ENCODE assay signal across 9 mouse cellular contexts in genomic region chr3:79841475-79841874, GRCm38 (mm10). TPM values are rescaled to one million over a fixed set of nuclear protein-coding genes. Genes with fewer than 3 reads are reported as not detected.
A peak's percentile ranks its signal among the peaks of the same experiment; 100 is the strongest.
DNase-seq lines count a peak whose midpoint lies in the region; ATAC-seq and TF ChIP-seq lines count a peak whose summit lies in the region.
"Had no signal": no experiment of that assay in that cellular context is flagged by ENCODE, and none has a peak within 500 bp of the region (broad histone marks: within the 10 kb centered on the region; RNA-seq: fewer than 3 reads in every experiment).

No protein-coding gene starts in this region.

- intact Hi-C loops in heart, postnatal 25 days (cut with DNase I), result no loop called here
- intact Hi-C loops in left cerebral cortex, postnatal 14 days (cut with DNase I), result no loop called here

- no peaks in the 10 kb centered on the region for H3K27me3 ChIP-seq in heart, embryonic 13.5 days (replicated peaks)
- no peaks in the 10 kb centered on the region for H3K27me3 ChIP-seq in G1E (ENCODE audit: insufficient read depth, low read length)
- no peaks in the 10 kb centered on the region for H3K27me3 ChIP-seq in hindbrain, embryonic 11.5 days (ENCODE audit: control insufficient read depth, insufficient read depth, low read length)
- H3K27me3 ChIP-seq in midbrain, embryonic 10.5 days (ENCODE audit: low read depth, poor library complexity, severe bottlenecking), result peaks cover 17% of the 10 kb centered on the region

- ATAC-seq in heart, embryonic 13.5 days (ENCODE audit: extremely low read depth, insufficient number of reproducible peaks, low FRiP score, low TSS enrichment), result no peak
- no peak for ATAC-seq in G1E (ENCODE audit: extremely low read depth, insufficient number of reproducible peaks, low FRiP score, poor library complexity, severe bottlenecking)
- peak; percentile 22; the same call in 1 of the 2 replicates for ATAC-seq in hindbrain, embryonic 11.5 days (ENCODE audit: low FRiP score)

- H3K4me3 ChIP-seq in heart, embryonic 13.5 days, result peak overlapping the region; percentile 61
- peak overlapping the region; percentile 78 for H3K4me3 ChIP-seq in G1E (ENCODE audit: low read depth, low read length)
- H3K4me3 ChIP-seq in hindbrain, embryonic 11.5 days (ENCODE audit: low read depth, low read length), result no peak overlapping the region
- H3K4me3 ChIP-seq in midbrain, embryonic 10.5 days, result peak overlapping the region; percentile 53; the same call in 1 of the 2 replicates

- H3K9me3 ChIP-seq in heart, embryonic 13.5 days, result no peaks in the 10 kb centered on the region
- no peaks in the 10 kb centered on the region for H3K9me3 ChIP-seq in G1E (replicated peaks)
- no peaks in the 10 kb centered on the region for H3K9me3 ChIP-seq in hindbrain, embryonic 11.5 days (ENCODE audit: control insufficient read depth, low read length)
- no peaks in the 10 kb centered on the region for H3K9me3 ChIP-seq in midbrain, embryonic 10.5 days (replicated peaks)

- peaks cover 7% of the 10 kb centered on the region for H3K4me1 ChIP-seq in heart, embryonic 13.5 days
- peaks cover 47% of the 10 kb centered on the region for H3K4me1 ChIP-seq in G1E (ENCODE audit: insufficient read depth, low read depth, low read length)
- H3K4me1 ChIP-seq in hindbrain, embryonic 11.5 days (replicated peaks; ENCODE audit: control insufficient read depth, insufficient read depth, low read length), result no peaks in the 10 kb centered on the region
- 0 out of 2 replicates have a peak, but pooled peaks cover 6% of the 10 kb centered on the region for H3K4me1 ChIP-seq in midbrain, embryonic 10.5 days

- no peak for TF ChIP-seq CTCF in G1E (IDR thresholded peaks at IDR 0.05; ENCODE audit: low read depth, low read length)

- H3K27ac ChIP-seq in heart, embryonic 13.5 days (replicated peaks), result no peak overlapping the region
- H3K27ac ChIP-seq in hindbrain, embryonic 11.5 days (ENCODE audit: low read depth, low read length), result no peak overlapping the region
- no peak overlapping the region for H3K27ac ChIP-seq in midbrain, embryonic 10.5 days (replicated peaks)

- H3K4me2 ChIP-seq in heart, embryonic 13.5 days, result peak overlapping the region; percentile 70
- no peak overlapping the region; the same call in 1 of the 2 replicates for H3K4me2 ChIP-seq in hindbrain, embryonic 11.5 days (replicated peaks; ENCODE audit: low read depth, low read length)

- H3K9ac ChIP-seq in heart, embryonic 13.5 days, result peak overlapping the region; percentile 84; the same call in 1 of the 2 replicates
- no peak overlapping the region for H3K9ac ChIP-seq in hindbrain, embryonic 11.5 days (ENCODE audit: low read depth, low read length)

- H3K36me3 ChIP-seq in heart, embryonic 13.5 days, result peaks cover 20% of the 10 kb centered on the region
- peaks cover 25% of the 10 kb centered on the region for H3K36me3 ChIP-seq in G1E (replicated peaks)
- no peaks in the 10 kb centered on the region for H3K36me3 ChIP-seq in hindbrain, embryonic 11.5 days (ENCODE audit: control insufficient read depth, insufficient read depth, low read length)
- no peaks in the 10 kb centered on the region for H3K36me3 ChIP-seq in midbrain, embryonic 10.5 days

- 63% methylated on average over 6 of the region's 6 CpGs for WGBS in heart, embryonic 13.5 days
- 83% methylated on average over 6 of the region's 6 CpGs for WGBS in hindbrain, embryonic 11.5 days
- whole genome bisulfite sequencing in midbrain, embryonic 10.5 days, result 87% methylated on average over 6 of the region's 6 CpGs

- DNase-seq in heart, postnatal 25 days (ENCODE audit: low spot score), result no peak
- no peak for DNase-seq in G1E (ENCODE audit: low spot score)
- DNase-seq in hindbrain, embryonic 11.5 days (ENCODE audit: low spot score), result no peak
- DNase-seq in midbrain, embryonic 10.5 days (ENCODE audit: low spot score), result no peak
- no peak for DNase-seq in embryo, embryonic 10.5 days (ENCODE audit: low spot score)
- DNase-seq in embryo, embryonic 10 days (ENCODE audit: low spot score), result no peak
- DNase-seq in left cerebral cortex, postnatal 14 days (ENCODE audit: low spot score in 2 of 2), result no peak
- DNase-seq: cerebellum, adult 11 months had no signal

RNA-seq across cellular contexts. Expression of gene Tmem144, which starts 11.1 kb away (rescaled TPM):
- 9.3 and 12.1 TPM in 2 replicates for polyA plus RNA-seq in heart, embryonic 13.5 days (2015; fragmentation: Nextera tagmentation; extraction: Ambion mirVana)
- total RNA-seq in heart, postnatal 25 days (2021), result 1 to 10 TPM; 8.1 to 9.1 TPM
- total RNA-seq in G1E (2014; fragmentation: Nextera tagmentation), result 10.5 and 12.6 TPM in 2 replicates
- total RNA-seq in G1E (2017), result 34.7 and 42.9 TPM in 2 replicates
- 0.21 and 0.63 TPM in 2 replicates for polyA plus RNA-seq in G1E (2012)
- polyA plus RNA-seq in hindbrain, embryonic 11.5 days (2014; fragmentation: Nextera tagmentation; extraction: Ambion mirVana), result 3.1 and 4.6 TPM in 2 replicates
- 2.6 and 2.7 TPM in 2 replicates for polyA plus RNA-seq in midbrain, embryonic 10.5 days (2016; fragmentation: Nextera tagmentation; extraction: Ambion mirVana)
- 10 to 100 TPM in 1 of 2 experiments, 1 to 10 TPM in 1; 8.9 to 11.8 TPM for total RNA-seq in left cerebral cortex, postnatal 14 days (2021)

RNA-seq across cellular contexts. Expression of gene Fam198b, which starts 42.9 kb away (rescaled TPM):
- polyA plus RNA-seq in heart, embryonic 13.5 days (2015; fragmentation: Nextera tagmentation; extraction: Ambion mirVana), result 43.8 and 54.8 TPM in 2 replicates
- 10 to 100 TPM; 23.8 to 27.7 TPM for total RNA-seq in heart, postnatal 25 days (2021)
- 102 and 117 TPM in 2 replicates for total RNA-seq in G1E (2014; fragmentation: Nextera tagmentation)
- total RNA-seq in G1E (2017), result 182 and 207 TPM in 2 replicates
- 3.2 and 3.6 TPM in 2 replicates for polyA plus RNA-seq in G1E (2012)
- 3.1 and 3.6 TPM in 2 replicates for polyA plus RNA-seq in hindbrain, embryonic 11.5 days (2014; fragmentation: Nextera tagmentation; extraction: Ambion mirVana)
- 2.0 and 2.7 TPM in 2 replicates for polyA plus RNA-seq in midbrain, embryonic 10.5 days (2016; fragmentation: Nextera tagmentation; extraction: Ambion mirVana)
- total RNA-seq in left cerebral cortex, postnatal 14 days (2021), result 10 to 100 TPM; 13.8 to 16.4 TPM
